Mouse (Mus musculus): ENCODE measurements around the gene 1700021F07Rik.

DNA sequence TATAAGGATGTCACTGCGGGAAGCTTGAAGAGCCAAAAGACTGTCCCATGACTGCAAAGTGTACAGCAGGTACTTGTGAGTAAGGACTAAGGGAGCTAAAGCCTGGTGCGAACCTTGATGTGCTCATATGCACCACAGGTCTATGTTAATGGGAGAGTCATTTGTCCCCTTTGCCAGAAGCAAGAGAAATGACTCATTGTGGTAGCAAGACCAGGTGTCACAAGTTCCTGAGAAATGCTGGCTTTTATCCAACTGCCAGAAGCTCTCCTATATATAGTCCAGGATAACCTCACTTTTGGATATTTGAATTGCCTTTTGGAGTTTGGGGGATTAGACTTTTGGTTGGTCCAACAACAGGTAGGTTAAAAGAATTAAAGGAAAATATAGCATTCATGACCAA lies 22.8 kb upstream of the 1700021F07Rik start:
- TF ChIP-seq CTCF (IDR thresholded peaks at IDR 0.05; ENCODE audit: control insufficient read depth, insufficient read depth, insufficient read length) (no peak), MYOD1 (IDR thresholded peaks at IDR 0.05; ENCODE audit: control insufficient read depth, insufficient read length, low read depth) (no peak), CEBPB (IDR thresholded peaks at IDR 0.05; ENCODE audit: low read depth) (no peak), MAX (IDR thresholded peaks at IDR 0.05) (no peak), USF1 (IDR thresholded peaks at IDR 0.05; ENCODE audit: low read depth) (no peak), FOSL1 (IDR thresholded peaks at IDR 0.05; ENCODE audit: insufficient read depth, low read length, poor library complexity, severe bottlenecking) (no peak), MYOG (IDR thresholded peaks at IDR 0.05; ENCODE audit: control insufficient read depth, extremely low read depth, insufficient read length) (no peak)
